Mouse (Mus musculus) Patski (cell line): ENCODE data around the gene B3gnt9. TPM values are rescaled to one million over a fixed set of nuclear protein-coding genes. Genes with fewer than 3 reads are reported as not detected.

Source experiments
- ATAC-seq: fragments of 100-300 bp; one replicate; pipeline ENCODE4 v1.8.0; 2021
- CTCF ChIA-PET: fragments of 350-600 bp; sonication (Branson Sonifier 250); formaldehyde crosslinking; loops from one replicate; lab custom pipeline; 2022; ENCODE audit warnings: inconsistent platforms; lab: Charles Lee
- POLR2A ChIA-PET: fragments of 350-600 bp; sonication (Branson Sonifier 250); formaldehyde crosslinking; loops from one replicate; lab custom pipeline; 2022; ENCODE audit warnings: antibody characterized with exemption, inconsistent platforms; lab: Charles Lee
- DNase-seq: peaks from one replicate; pipeline ENCODE4 v3.0.0-alpha.2; 2011; ENCODE audit warnings: low read depth, low spot score
- H3K27me3 ChIP-seq: fragments of 371-371 bp; one replicate; pipeline ENCODE4 v1.5.1; 2021
- CTCF ChIP-seq: fragments of 100-300 bp; IDR thresholded peaks from one replicate; pipeline ENCODE4 v1.5.1; 2021
- in situ Hi-C: fragments of 300-500 bp; cut with MboI; formaldehyde crosslinking; loops from 3 replicates; pipeline ENCODE4 v1.11.1; 2018; ENCODE audit warnings: low pct_unique_long_range_greater_than_20kb, mixed read lengths
- polyA plus RNA-seq: library from polyadenylated mRNA; unstranded; gene quantifications from one replicate; pipeline ENCODE4 v1.2.3, GENCODE M21; 2021

Gene B3gnt9
- polyA plus RNA-seq, 1 experiment from 2014 or later = 2.1 TPM

DNA sequence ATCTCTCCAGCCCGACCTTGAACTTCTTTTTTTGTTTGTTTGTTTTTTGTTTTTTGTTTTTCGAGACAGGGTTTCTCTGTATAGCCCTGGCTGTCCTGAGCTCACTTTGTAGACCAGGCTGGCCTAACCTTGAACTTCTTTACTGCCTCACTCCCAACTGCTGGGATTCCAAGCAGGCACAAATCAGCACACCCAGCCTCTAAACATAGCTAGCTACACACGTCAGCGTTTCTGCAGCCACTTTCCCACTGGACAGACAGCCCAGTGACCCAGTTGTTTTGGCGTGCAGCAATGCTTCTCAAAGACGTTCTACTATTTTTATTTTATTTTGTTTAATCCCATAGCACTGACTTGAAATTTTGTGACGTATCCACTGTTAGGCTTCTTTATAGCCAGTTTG lies 31.1 kb downstream of the B3gnt9 start:
- ATAC-seq (no peak), DNase-seq (no peak)
- CTCF ChIA-PET = interaction anchor here (1.1 to 1.5 kb wide), 5 partner anchors 14 to 72 kb away, joined by 3 to 5 read pairs (median 3); partner anchors contain the start of gene Exoc3l
- no peak for TF ChIP-seq CTCF
- POLR2A ChIA-PET = interaction anchor here (0.9 to 1.3 kb wide), 3 partner anchors 14 to 94 kb away, joined by 3 read pairs; no protein-coding TSS in a partner anchor
- no peaks in the 10 kb centered on the region for H3K27me3 ChIP-seq
- in situ Hi-C loops = no loop called here

DNA sequence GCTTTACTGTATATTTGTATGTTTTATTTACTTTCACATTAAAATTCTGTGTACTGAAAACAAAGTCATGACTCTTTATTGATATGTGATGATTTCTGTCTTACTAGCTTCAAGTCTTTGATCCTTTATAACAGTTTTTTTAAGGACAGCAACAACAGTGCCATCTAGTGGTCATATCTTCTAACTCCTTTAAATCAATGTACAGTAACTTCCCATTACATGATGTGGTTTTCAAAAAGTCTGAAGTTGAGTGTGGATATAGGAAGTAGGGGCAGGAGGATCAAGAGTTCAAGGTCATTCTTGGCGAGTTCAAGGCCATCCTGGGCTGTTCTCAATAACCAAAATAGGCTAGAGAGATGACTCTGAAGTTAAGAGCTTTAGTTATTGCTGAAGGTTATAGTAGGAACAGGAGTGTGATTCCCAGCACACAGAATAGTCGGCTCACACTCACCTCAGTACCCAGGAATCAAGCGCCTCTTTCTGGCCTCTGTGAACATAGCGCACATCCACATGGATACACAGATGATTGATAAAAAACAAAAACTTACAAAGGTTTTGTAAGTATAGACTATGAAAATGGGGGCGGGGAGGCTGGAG lies 36.9 kb downstream of the B3gnt9 start:
- no peak for ATAC-seq
- POLR2A ChIA-PET = interaction anchor here (1.0 kb wide), 1 partner anchor 64 kb away, joined by 3 read pairs; no protein-coding TSS in a partner anchor
- CTCF ChIA-PET = interaction anchor here (0.6 to 5.6 kb wide), 19 partner anchors 8 to 104 kb away, joined by 3 to 33 read pairs (median 4); no protein-coding TSS in a partner anchor
- DNase-seq = no peak
- H3K27me3 ChIP-seq = no peaks in the 10 kb centered on the region
- peak; percentile 62 for TF ChIP-seq CTCF
- in situ Hi-C loops = loop anchor here (5.0 kb wide), 1 partner anchor 81 kb away; no protein-coding TSS in a partner anchor

DNA sequence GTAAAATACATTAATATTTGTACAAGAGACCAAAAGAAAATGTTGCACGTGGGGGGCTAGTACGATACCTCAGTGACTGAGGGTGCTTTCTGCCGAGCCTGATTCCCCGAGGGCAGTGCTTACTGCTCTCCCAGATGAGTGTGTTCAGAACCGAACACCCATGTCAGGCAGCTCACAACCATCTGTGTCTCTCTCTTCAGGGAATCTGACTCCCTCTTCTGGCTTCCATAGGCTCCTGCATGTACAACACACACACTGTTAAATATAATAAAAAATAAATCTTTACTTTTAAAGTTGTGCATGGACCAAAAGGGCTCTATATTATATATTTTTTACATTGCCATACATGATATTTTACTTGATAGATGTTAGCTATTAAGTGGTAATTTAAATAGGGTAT lies 40.8 kb downstream of the B3gnt9 start:
- TF ChIP-seq CTCF = peak; percentile 46
- no peak for DNase-seq
- POLR2A ChIA-PET = interaction anchor here (0.6 kb wide), 1 partner anchor 578 kb away, joined by 3 read pairs; no protein-coding TSS in a partner anchor
- H3K27me3 ChIP-seq = no peaks in the 10 kb centered on the region
- in situ Hi-C loops = no loop called here
- CTCF ChIA-PET = interaction anchor here (1.0 to 2.5 kb wide), 7 partner anchors 12 to 93 kb away, joined by 3 to 14 read pairs (median 7); no protein-coding TSS in a partner anchor
- no peak for ATAC-seq

DNA sequence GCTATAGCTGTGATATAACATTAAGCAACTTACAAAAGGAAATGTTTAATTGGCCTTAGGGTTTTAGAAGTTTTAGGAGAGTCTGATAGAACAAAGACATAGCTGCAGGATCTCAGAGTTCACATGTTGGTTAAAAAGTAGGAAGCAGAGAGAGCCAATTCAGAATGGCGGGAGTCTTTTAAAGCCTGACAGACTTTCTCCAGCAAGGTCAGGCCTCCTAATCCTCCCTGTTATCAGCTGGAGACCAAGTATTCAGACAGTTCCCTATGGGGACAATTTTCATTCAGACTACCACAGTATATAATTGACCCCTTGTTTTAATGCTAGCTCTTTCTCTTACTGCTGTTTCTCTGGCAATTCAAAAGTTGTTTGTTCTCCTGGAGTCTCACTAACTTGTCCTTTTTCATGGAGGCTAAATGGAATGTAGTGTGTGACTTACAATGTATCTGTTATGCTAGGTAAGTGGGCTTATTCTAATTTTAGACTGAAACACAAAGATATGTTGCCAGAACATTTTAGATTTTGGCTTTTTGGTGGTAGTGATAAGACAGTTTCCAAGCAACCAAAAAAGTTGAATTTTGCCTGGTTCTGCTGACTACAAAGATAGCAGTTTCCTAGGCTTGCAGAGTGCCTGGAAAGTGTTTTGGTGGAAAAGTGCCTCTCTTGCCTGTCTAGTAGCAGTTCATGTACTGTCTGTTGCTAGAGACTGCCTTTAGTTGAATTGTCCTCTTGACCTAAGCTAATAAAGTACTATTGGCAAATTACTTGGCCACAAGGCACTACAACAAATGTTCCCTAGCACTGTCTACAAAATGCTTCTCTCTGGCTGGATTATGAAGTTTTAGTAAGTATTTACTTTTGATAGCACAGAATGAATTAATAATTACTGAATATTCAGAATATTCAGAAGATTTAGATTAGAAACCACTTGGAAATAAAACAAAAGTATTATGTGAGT lies 45.5 kb downstream of the B3gnt9 start:
- POLR2A ChIA-PET = interaction anchor here (1.0 kb wide), 1 partner anchor 15 kb away, joined by 3 read pairs; no protein-coding TSS in a partner anchor
- no peak for TF ChIP-seq CTCF
- DNase-seq = no peak
- CTCF ChIA-PET = interaction anchor here (1.1 to 1.9 kb wide), 3 partner anchors 8 to 72 kb away, joined by 4 to 6 read pairs (median 4); no protein-coding TSS in a partner anchor
- H3K27me3 ChIP-seq = no peaks in the 10 kb centered on the region
- ATAC-seq = no peak
- in situ Hi-C loops = no loop called here

DNA sequence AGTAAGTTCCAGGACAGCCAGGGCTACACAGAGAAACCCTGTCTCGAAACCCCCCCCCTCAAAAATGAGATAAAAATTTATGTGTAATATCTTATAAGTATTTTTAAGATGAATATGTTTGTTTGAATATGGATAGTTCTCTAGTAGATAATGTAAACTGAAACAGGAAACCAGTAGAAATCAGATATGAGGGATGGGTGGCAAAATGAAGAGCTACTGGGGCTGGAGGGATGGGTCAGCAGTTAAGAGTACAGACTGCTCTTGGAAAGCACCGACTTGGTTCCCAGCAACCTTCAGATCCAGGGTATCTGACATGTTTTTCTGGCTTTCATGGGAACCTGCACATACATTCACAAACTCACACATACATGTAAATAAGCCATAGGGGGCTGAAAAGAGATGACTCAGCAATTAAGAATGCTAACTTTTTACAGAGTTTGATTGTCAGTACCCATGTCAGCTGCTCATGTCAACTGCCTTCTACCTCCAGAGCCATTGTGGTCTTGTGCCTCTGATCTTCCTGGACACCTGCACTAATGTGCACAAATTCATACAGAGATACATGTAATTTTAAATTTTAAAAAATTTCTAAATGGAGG lies 47.2 kb downstream of the B3gnt9 start:
- ATAC-seq (no peak), DNase-seq (no peak)
- POLR2A ChIA-PET = no interaction called here
- H3K27me3 ChIP-seq = no peaks in the 10 kb centered on the region
- CTCF ChIA-PET = interaction anchor here (0.8 to 1.9 kb wide), 2 partner anchors 10 to 14 kb away, joined by 3 to 6 read pairs; no protein-coding TSS in a partner anchor
- no peak for TF ChIP-seq CTCF
- in situ Hi-C loops = no loop called here

DNA sequence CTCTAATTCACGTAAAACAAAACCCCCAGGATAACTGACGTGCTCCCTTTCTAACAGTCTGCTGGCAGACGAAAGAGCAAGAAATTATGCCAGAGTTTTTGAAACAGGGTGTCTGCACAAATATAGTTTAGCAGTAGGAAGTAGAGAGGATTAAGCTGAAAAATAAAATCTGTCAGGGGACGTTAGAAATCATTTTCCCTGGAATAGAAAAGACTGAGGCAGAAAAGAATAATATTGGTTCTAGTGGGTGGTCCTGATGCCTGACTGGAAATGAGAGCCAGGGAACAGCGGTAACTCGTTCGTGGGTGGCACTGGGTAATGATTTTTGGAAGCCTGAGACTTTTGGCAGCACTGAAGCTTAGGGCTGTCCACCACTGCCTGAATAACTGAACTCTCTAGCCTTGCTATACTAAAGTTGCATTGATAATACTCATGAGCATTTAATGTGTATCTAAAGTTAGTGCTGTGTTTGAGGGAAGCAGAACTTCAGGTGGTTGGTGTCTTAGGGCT lies 48.1 kb downstream of the B3gnt9 start:
- DNase-seq = no peak
- ChIA-PET POLR2A (no interaction called here), CTCF (no interaction called here)
- in situ Hi-C loops = no loop called here
- TF ChIP-seq CTCF = no peak
- no peak for ATAC-seq
- H3K27me3 ChIP-seq = no peaks in the 10 kb centered on the region

DNA sequence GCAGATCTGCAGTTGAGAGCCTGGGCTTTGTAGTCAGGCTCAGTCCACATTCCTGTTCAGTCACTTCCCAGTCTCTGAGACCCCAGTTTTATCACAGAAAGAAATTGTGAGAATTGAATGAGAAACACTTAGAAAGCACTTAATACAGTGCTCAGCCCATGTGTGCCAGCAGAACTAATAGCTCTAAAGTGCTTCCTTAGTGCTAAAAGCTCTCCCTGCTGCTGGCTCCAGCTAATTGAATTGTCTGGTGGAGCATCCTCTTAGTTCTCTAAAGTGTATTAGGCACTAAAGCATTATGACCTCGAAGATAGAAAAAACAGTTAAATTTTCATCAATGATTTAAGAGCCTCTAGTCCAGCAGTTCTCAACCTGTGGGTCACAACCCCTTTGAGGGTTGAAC lies 49.2 kb downstream of the B3gnt9 start:
- ChIA-PET POLR2A (no interaction called here), CTCF (interaction anchor here (1.3 kb wide), 1 partner anchor 12 kb away, joined by 3 read pairs; no protein-coding TSS in a partner anchor)
- TF ChIP-seq CTCF = no peak
- ATAC-seq (no peak), DNase-seq (no peak)
- in situ Hi-C loops = no loop called here
- no peaks in the 10 kb centered on the region for H3K27me3 ChIP-seq

Other genes starting within 250 kb of the B3gnt9 start
- not detected for gene Ces3a, start 206.6 kb downstream of the B3gnt9 start, polyA plus RNA-seq
- gene Ces3b, start 171.4 kb downstream of the B3gnt9 start, polyA plus RNA-seq = not detected
- not detected for gene Ces4a, start 123.4 kb downstream of the B3gnt9 start, polyA plus RNA-seq
- gene Cbfb, start 84.5 kb downstream of the B3gnt9 start, polyA plus RNA-seq = 64.4 TPM
- 23.1 TPM for gene D230025D16Rik, start 30.0 kb downstream of the B3gnt9 start, polyA plus RNA-seq
- gene Tradd, start 9.5 kb upstream of the B3gnt9 start, polyA plus RNA-seq = 22.9 TPM
- gene Fbxl8, start 9.5 kb upstream of the B3gnt9 start, polyA plus RNA-seq = 12.6 TPM
- 0.12 TPM for gene Hsf4, start 14.6 kb upstream of the B3gnt9 start, polyA plus RNA-seq
- gene Nol3, start 21.0 kb upstream of the B3gnt9 start, polyA plus RNA-seq = 1.7 TPM
- gene 4931428F04Rik, start 34.7 kb upstream of the B3gnt9 start, polyA plus RNA-seq = 10.7 TPM
- 2.4 TPM for gene Exoc3l, start 40.9 kb upstream of the B3gnt9 start, polyA plus RNA-seq
- 72.6 TPM for gene E2f4, start 42.5 kb upstream of the B3gnt9 start, polyA plus RNA-seq
- 7.2 TPM for gene Elmo3, start 50.4 kb upstream of the B3gnt9 start, polyA plus RNA-seq
- 0.83 TPM for gene Lrrc29, start 71.1 kb upstream of the B3gnt9 start, polyA plus RNA-seq
- gene Tmem208, start 71.2 kb upstream of the B3gnt9 start, polyA plus RNA-seq = 64.8 TPM
- 41.7 TPM for gene Fhod1, start 92.8 kb upstream of the B3gnt9 start, polyA plus RNA-seq
- gene Slc9a5, start 93.7 kb upstream of the B3gnt9 start, polyA plus RNA-seq = 11.0 TPM
- gene Plekhg4, start 118.1 kb upstream of the B3gnt9 start, polyA plus RNA-seq = 0.77 TPM
- gene Kctd19, start 158.3 kb upstream of the B3gnt9 start, polyA plus RNA-seq = not detected
- gene Lrrc36, start 158.4 kb upstream of the B3gnt9 start, polyA plus RNA-seq = not detected
- 2.7 TPM for gene Tppp3, start 216.4 kb upstream of the B3gnt9 start, polyA plus RNA-seq
- 68.3 TPM for gene Zdhhc1, start 241.7 kb upstream of the B3gnt9 start, polyA plus RNA-seq